Mouse (Mus musculus) gastrocnemius, postnatal 36 days (tissue): Measurements from ENCODE around the gene Kri1. TPM values are rescaled to one million over a fixed set of nuclear protein-coding genes. Genes with fewer than 3 reads are reported as not detected.
A peak's percentile ranks its signal among the peaks of the same experiment; 100 is the strongest.
"Not testable (repeated sequence)": the region's sequence is repeated elsewhere in the genome, so short reads cannot be mapped to it uniquely, and the experiment has no call there.

Source experiments
- DNase-seq, 2 experiments: peaks; one replicate each; pipeline ENCODE4 v3.0.0; 2022
- intact Hi-C: fragments of 180-260 bp; cut with DNase I; formaldehyde crosslinking; loops from one replicate; pipeline ENCODE4 v1.15.1; 2025
- long read RNA-seq, 2 experiments: library from polyadenylated mRNA; stranded (forward); transcript quantifications; one replicate each; pipeline ENCODE4 v2.0.0; 2021
- total RNA-seq, 2 experiments: library from RNA; stranded (reverse); gene quantifications; 2 replicates each; pipeline ENCODE4 v1.2.3; 2021

Gene Kri1
- total RNA-seq: 10 to 100 TPM in 1 of 2 experiments, 1 to 10 TPM in 1; 9.1 to 11.6 TPM
- long read RNA-seq, experiment 1, partial matches to known transcripts: 1 of 3 reads
- long read RNA-seq, experiment 1, other reads (novel, unspliced or antisense): 1 of 3 reads
- long read RNA-seq, experiment 2: 0 reads

GRCm38 (mm10) chr9:21287571-21288402, at the start of gene Kri1:
TSS of gene Kri1 (minus strand) at chr9:21287969.
- intact Hi-C loops: no loop called here
- peak; percentile 98 to 99 for DNase-seq

- DNase-seq: no peak
- intact Hi-C loops: no loop called here
These were observed 48.7 kb upstream of the Kri1 start for GRCm38 (mm10) chr9:21336491-21336890.

DNA sequence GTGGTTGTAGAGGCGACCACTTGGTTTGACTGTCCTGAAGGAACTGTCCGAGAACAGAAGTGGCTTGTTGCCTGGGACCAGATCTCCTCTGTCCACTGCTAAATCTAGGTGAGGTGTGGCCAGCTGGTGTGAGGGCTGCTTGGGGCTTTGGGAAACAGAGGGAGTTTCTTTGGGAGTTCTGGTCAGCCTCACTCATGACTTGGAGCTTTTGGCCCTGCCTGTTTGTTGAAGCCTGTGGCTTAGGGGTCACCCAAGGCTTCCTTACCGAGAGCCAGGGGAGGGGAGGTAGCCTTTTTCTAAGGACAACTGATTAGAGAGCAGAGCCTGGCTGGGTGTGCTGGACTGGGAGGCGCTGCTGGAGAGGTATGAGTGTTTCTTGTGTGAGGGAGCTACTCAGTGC, 47.6 kb upstream of the Kri1 start:
- no peak for DNase-seq
- intact Hi-C loops: no loop called here

DNA sequence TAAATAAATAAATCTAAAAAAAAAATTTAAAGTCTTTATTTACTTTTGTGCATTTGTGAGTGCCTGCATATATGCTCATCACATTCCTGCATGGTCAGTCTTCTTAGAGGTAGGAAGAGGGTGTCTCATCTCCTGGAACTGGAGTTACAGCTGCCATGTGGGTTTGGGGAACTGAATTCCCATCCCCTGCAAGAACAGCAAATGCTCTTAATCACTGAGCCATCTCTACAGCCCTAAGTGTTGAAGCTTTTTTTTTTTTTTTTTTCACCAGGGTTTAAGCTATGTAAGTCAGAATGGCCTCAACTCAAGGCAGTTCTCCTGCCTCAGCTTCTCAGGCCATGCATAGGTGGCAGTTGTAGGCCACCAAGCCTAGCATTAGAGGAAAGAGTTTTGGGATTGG, 47.0 kb upstream of the Kri1 start:
- intact Hi-C loops: no loop called here
- no peak for DNase-seq

- no peak for DNase-seq
- intact Hi-C loops: no loop called here
These were observed 45.8 kb upstream of the Kri1 start for GRCm38 (mm10) chr9:21333523-21333922.

DNA sequence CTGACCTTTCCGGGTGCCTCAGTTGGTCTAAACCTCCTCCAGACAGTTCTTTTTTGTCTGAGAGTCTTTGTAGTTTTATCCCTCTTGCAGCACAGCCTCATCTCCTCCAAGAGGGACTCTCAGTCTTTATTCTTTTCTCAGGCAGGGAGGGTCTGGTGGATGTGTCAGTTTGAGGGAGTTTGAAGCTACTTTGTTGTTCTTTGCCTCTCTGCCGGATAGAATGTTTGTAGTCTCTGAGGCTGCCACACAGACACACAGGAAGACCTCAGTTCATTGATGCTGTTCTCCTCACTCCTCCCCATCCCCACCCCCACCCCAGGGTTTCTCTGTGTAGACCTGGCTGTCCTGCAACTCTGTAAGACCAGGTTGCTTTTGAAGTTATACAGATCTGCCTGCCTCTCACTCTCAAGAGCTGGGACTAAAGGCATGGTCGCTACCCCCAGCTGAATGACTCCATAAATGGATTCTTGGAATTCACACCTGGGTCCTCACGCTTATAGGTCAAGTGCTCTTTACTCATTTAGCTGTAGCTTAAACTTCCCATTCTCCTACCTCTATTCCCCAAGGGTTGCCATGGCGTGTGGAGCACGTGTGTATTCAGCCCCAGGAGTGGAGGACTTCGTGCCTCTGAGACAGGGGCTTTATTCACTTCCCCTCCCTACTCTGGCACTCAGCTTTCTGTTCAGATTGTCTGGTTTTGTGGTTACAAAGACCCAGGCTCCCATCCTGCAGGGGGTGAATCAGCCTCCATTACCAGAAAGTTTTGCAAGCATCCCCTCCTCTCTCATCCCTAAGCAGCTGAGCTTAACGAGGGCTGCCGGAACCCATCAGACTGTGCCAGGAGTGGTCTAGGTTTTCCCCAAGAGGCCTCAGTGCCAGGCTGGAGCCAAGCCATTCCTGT, 44.6 kb upstream of the Kri1 start:
- intact Hi-C loops: no loop called here
- no peak for DNase-seq

DNA sequence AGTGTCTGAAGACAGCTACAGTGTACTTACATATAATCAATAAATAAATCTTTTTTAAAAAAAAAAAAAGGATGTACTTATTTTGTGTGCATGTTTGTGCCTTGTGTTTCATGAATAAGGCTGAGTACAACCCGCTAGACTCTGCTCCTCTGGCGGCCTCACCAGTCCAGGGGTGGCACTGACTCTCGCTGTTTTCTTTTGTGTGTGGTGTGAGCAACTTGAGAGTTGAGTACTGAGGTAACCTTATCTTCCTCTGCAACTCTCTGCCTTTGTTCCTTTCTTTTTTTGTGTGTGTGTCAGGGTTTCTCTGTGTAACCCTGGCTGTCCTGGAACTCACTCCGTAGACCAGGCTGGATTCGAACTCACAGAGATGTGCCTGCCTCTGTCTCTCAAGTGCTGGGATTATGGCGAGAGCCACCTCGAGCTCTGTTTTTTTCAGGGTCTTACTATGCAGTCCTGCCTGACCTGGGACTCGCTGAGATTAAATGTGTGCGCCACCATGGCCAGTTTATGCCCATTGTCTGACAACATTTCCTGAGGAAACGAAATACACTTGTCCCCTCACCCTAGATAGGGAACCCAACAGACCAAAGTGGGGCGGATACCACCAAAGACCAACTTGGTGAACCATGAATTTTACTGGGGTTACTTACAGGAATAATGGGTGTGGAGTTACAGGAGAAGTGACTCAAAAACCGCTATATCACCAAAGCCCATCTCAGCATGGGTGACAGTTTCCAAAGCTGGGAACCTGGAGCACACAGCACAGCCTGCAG, 43.8 kb upstream of the Kri1 start:
- no peak for DNase-seq

DNA sequence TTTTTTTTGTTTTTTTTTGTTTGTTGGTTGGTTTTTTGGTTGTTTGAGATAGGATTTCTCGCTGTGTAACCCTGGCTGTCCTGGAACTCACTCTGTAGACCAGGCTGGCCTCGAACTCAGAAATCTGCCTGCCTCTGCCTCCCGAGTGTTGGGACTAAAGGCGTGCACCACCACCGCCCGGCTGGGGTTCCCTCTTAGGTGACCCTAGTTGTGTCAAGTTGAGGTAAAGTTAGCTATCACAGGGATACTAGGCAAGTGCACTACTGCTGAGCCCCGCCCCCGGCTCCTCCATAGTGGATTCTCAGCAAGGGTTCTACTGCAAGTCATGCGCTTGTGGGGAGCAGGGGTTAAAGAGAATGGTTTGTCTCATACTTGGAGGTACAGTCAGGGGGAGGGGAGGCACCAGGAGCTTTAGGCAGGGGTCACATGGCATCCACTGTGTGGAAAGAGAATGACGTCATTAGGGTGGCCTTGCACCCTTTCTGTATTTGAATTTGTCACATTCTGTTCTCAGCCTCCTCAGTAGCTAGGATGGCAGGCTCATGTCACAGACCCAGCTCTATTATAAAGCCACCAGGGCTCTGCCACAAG, 42.0 kb upstream of the Kri1 start:
- DNase-seq: no peak

More for the DNA sequence above, 43.8 kb upstream of the Kri1 start:
- intact Hi-C loops: no loop called here

DNA sequence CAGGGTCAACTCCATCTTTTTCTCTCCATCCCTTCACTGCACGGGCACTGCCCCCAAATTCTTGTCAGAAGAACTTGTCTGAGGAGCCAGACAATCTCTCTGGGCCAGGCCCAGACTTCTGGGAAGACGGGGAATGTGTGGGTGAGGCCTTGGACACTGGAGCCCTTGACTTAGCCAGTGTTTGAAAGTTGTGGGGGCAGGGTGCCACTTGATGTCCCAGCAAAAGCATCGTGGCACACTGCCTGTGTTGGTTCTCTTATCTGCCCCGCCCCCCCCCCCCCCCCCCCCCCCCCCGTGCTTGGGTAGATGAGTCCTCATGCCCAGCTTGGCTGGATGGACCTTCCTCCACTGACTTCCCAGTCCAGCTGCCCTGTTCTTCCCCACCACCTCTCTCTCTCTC, 41.3 kb upstream of the Kri1 start:
- DNase-seq: peak in 1 of 2 experiments; percentile 51
- intact Hi-C loops: no loop called here

More for the DNA sequence above, 42.0 kb upstream of the Kri1 start:
- intact Hi-C loops: no loop called here

DNA sequence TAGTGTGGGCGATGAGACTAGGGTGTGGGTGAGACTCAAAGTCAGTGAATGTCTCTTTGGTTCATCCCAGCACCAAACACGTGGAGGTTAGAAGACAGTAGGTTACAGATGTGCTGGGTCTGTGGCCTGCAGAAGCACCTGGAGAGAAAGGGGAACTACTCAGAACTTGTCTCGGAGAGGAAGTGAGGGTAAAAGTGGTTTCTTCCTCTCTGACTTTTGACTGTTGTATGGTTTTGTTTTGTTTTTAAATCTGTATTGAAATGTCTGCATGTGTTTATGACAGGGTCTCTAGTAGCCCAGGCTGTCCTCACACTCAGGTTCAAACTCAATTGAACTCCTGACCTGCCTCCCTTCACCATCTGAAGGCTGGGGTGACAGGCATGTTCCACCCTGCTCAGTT, 40.3 kb upstream of the Kri1 start:
- DNase-seq: no peak
- intact Hi-C loops: no loop called here

GRCm38 (mm10) chr9:21327569-21327968, 39.8 kb upstream of the Kri1 start:
- intact Hi-C loops: no loop called here
- no peak for DNase-seq

DNA sequence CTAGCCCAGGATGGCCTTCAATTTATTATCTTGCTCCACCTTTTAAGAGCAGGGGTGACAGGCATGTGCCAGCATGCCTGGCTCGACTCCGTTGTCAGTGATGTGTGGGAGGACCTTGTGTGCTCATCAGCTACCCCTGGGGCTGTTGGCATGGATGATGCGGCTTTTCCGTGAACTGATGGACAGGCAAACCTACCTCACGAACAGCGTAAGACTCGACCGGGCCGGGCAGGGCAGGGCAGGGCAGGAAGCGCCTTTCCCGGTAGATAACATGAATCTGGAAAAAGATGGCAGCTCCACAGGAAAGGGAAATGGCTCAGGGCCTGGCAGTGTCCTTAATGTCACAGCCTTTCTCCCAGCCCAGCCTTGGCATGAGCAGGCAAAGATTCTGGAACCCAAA, 36.5 kb upstream of the Kri1 start:
- intact Hi-C loops: no loop called here
- no peak for DNase-seq

DNA sequence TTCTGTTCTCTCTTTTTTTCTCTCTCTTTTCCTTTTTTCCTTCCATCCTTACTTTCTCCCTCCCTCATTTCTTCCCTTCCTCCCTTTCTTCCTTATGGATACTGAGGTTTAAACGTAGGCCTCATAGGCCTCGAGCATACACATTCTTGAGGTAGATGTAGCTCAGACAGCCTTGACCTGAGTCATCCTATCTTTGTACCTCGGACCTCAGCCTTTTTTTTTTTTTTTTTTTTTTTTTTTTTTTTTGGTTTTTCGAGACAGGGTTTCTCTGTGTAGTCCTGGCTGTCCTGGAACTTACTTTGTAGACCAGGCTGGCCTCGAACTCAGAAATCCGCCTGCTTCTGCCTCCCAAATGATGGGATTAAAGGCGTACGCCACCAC, 35.1 kb upstream of the Kri1 start:
- intact Hi-C loops, DNase-seq: not testable (repeated sequence)

GRCm38 (mm10) chr9:21322211-21322916, 34.6 kb upstream of the Kri1 start:
- no peak for DNase-seq
- intact Hi-C loops: no loop called here

DNA sequence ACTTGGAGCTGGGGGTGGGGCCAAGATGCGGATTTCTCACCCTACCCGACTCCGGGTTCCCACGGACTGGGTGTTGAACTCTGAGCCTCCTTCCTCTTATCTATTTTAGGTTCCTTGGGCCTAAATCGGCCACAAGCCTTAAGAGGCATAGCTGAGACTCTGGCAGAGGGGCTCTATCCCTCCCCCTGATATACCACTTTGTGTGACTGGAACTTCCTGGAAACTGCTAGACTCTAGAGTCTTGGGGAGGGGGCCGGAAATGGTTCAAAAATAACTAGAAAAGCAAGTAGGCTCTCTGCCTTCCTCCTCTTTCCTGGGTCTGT, 33.7 kb upstream of the Kri1 start:
- DNase-seq: no peak
- intact Hi-C loops: no loop called here

GRCm38 (mm10) chr9:21320619-21321512, 33.1 kb upstream of the Kri1 start, which contains the start of gene Slc44a2:
TSS of gene Slc44a2 (plus strand) at chr9:21320698.
- intact Hi-C loops: no loop called here
- DNase-seq: peak; percentile 82 to 83

GRCm38 (mm10) chr9:21320280-21320618, 32.5 kb upstream of the Kri1 start:
- intact Hi-C loops: no loop called here
- DNase-seq: no peak

DNA sequence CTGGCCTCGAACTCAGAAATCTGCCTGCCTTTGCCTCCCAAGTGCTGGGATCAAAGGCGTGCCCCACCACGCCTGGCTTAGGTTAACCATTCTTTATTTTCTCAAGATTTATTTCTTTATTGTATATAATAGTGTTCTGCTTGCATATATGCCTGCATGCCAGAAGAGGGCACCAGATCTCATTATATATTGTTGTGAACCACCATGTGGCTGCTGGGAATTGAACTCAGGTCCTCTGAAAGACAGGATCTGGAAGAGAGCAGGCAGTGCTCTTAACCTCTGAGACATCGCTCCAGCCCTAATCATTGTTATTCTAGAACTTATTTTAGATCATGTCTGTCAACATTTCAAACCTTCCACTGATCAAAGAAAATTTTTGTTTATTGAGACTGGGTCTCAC, 31.7 kb upstream of the Kri1 start:
- no peak for DNase-seq
- intact Hi-C loops: no loop called here

DNA sequence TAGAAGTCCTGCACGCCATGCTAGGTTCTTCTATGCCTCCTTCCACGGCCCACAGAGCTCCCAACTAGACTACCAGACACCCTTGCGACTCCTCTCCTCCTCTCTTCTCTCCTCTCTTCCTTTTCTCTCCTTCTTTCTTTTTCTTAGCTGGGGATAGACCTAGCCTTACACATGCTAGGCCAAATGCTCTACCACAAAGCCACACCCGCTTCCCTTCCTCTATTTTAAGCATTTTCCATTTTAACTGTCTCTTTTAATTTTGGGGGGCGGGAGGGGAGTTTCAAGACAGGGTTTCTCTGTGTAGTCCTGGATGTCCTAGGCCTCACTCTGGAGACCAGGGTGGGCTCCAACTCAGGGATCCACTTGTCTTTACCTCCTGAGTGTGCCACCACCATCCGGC, 31.0 kb upstream of the Kri1 start:
- intact Hi-C loops: no loop called here

More for the DNA sequence above, 31.0 kb upstream of the Kri1 start:
- no peak for DNase-seq
